Mouse (Mus musculus) left cerebral cortex, postnatal 4 days (tissue): Measurements from ENCODE around the gene Abcf3. TPM values are rescaled to one million over a fixed set of nuclear protein-coding genes. Genes with fewer than 3 reads are reported as not detected.

Experiments
- DNase-seq: peaks from one replicate; pipeline ENCODE4 v3.0.0-alpha.2; 2022
- intact Hi-C: fragments of 180-260 bp; cut with DNase I; formaldehyde crosslinking; loops from one replicate; pipeline ENCODE4 v1.15.1; 2025
- total RNA-seq, 2 experiments: library from RNA; stranded (reverse); gene quantifications; 2 replicates each; pipeline ENCODE4 v1.2.3; 2021

Abcf3 gene
- total RNA-seq, 2 experiments from 2014 or later = 74.7 to 94.0 TPM

- intact Hi-C loops = loop anchor here (10.0 kb wide), 1 partner anchor 107 kb away; no protein-coding TSS in a partner anchor
- DNase-seq = no peak
Observed at GRCm38 (mm10) chr16:20537601-20538320, 10.6 kb upstream of the Abcf3 start.

DNA sequence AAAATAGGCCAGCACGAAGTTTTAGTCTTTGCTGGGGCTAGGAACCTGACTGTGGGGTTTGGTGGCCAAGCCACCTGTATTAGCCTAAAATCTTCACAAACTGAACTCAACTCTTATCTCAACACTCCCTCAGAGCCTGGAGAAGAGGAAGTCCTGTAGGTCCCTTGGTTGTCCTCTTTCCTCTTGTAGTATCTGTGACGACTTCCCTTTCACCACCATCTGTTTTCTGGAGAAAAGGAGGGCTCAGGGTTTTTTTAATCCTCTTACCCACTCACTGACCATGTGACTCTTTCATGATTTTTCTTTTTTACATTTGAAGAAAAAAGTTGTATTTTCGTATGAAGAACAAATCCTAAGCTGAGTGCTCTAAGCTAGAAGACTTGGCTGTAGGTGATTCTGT, 8.7 kb upstream of the Abcf3 start:
- intact Hi-C loops = loop anchor here (10.0 kb wide), 1 partner anchor 105 kb away; no protein-coding TSS in a partner anchor
- DNase-seq = no peak

GRCm38 (mm10) chr16:20540438-20540837, 7.9 kb upstream of the Abcf3 start:
- intact Hi-C loops = no loop called here
- no peak for DNase-seq

DNA sequence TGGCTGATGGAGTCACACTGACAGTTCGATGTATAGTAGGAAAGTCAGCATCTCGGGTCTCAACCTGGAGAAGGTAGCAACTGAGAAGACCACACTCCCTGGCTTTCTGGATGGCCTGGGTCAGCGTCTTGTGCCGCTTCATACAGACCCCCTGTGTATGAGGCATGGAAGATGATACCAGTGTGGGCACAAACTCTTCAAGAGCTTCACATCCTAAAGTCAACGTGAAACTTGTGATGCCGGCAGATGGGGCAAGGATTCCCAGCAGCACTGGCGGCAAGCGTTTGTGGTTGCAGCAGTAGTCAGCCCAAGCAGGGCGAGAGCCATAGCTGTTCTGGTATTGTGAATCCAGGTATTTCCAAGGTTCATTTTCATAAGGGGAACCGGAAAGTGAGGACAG, 2.7 kb upstream of the Abcf3 start:
- no peak for DNase-seq
- intact Hi-C loops = no loop called here

DNA sequence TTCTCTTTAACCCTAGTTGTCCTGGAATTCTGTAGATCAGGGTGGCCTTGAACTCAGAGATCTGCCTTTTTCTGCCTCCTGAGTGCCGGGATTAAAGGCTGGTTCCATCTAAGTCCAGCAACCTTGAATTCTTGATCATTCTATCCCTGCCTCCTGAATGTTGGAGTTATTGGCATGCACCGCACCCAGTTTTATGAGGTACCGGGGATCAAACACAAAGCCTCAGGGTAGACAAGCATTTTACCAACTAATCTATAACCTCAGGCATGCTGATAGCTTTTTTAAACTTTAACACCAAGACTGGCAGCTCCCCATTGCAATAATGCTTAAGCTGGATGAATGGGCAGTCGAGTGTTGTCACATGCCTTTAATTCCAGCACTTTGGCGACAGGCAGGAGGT, 954 bp upstream of the Abcf3 start:
- no peak for DNase-seq
- intact Hi-C loops = no loop called here

GRCm38 (mm10) chr16:20549161-20549560, 784 bp downstream of the Abcf3 start:
- intact Hi-C loops = no loop called here
- no peak for DNase-seq

- DNase-seq = no peak
- intact Hi-C loops = no loop called here
Observed at GRCm38 (mm10) chr16:20551691-20552090, 3.3 kb downstream of the Abcf3 start.

DNA sequence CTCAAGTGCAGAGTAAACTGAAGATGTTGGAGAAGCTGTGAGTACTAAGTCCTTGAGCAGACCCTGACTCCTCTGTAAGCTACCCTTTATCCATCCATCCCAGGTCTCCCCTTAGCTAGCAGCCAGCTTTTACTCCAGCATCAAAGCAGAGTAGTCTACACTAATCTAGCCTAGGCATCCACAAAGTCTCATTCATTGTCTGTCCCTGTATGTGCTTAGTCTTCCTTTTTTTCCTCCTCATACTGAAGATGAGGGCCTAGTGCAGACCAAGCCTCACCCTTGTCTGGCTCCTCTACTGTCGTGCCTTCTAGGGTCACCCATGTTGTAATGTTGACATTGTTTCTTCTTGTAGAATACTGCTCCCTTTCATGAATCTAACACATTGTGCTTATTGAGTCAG, 4.2 kb downstream of the Abcf3 start:
- intact Hi-C loops = no loop called here
- DNase-seq = no peak

DNA sequence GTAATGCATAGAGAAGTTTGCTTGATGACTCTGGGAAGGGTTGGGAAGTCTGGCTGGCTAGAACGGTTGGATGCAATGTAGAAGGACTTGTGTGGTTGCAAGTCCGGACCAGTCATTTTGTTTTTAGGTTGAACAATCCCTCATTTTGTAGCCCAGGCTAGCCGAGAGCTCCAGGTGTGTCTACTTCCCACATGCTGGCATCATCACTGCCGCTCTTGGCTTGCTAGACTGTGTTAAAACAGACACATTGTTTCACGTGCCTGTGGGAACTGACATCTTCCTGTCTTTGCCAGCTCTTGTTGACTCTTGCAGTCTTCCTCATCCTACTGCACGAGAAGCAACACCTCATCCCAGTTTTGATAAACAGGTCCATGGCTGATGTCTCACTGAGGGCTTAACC, 6.6 kb downstream of the Abcf3 start:
- intact Hi-C loops = no loop called here
- DNase-seq = no peak

DNA sequence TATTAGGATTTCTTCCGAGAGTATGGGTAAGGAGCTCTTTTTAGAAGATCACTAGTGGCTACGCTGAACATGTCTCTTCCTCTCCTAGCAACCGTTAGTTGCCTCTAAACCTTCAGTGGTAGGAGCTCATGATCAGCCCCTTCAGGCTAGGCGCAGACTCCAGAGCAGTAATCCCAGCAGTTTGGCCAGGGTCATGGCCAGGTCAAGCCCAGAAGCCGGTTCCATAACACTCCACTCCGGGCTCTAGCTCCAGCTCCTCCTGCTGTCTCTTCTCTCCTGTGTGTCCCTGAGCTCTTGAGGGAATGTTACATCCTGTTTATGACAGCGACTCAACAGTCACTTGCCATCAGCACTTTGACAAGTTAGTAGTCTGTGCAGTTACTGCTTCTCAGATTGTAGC, 9.0 kb downstream of the Abcf3 start:
- no peak for DNase-seq
- intact Hi-C loops = no loop called here

DNA sequence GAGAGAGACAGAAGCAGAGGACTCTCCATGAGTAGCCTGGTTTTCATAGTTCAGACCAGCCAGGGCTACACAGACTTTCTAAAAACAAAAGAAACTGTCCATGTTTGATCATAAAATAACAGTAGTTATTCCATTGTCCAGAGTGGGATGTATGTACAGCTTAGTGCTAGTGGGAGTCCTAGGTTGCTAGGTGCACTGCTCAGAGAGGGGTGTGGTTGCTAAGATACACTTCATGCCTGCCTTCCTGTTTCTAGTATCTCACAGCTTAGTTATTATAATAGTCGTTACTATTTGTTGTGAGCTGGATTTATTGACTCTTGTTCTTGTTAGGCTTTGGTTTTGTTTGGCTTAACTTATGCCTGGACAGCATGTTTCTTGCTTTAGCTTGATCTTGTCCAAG, 16.7 kb downstream of the Abcf3 start:
- intact Hi-C loops = no loop called here
- DNase-seq = no peak

DNA sequence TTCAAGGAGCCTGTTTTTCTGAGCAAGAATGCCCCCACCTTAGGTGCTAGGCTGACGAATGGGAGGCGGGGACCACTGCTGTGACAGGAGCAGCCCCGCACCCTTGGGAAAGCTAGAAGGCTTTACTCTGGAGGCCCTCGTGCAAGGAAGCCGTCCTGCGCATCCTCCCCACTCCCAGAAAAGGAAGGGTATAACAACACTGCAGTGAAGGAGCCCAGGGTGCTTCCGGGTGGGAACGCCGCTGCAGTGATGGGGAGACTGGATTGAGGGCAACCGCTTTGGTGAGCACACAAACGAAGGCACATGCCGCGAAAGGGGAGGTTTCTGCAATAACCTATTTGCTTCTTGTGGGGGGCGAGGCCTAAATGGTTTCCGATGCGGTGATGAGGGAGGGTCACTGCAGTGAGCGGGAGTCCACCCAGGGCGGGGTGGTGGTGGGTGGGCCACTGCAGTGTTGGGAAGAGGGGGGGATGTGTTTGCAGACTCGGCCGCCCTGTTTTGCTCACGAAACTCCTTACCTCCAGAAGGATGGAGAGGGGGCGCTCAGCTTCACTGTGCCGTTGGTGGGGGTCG, 41.1 kb downstream of the Abcf3 start, which contains the start of gene Vwa5b2:
Gene Vwa5b2, plus strand, starts transcription at position 106 of the 573 bp plus-strand sequence.
- intact Hi-C loops = no loop called here
- DNase-seq = no peak

GRCm38 (mm10) chr16:20589939-20590679, 41.7 kb downstream of the Abcf3 start:
- intact Hi-C loops = no loop called here
- DNase-seq = peak; percentile 66

- intact Hi-C loops = no loop called here
- DNase-seq = no peak
Observed at GRCm38 (mm10) chr16:20590680-20591038, 42.3 kb downstream of the Abcf3 start.

DNA sequence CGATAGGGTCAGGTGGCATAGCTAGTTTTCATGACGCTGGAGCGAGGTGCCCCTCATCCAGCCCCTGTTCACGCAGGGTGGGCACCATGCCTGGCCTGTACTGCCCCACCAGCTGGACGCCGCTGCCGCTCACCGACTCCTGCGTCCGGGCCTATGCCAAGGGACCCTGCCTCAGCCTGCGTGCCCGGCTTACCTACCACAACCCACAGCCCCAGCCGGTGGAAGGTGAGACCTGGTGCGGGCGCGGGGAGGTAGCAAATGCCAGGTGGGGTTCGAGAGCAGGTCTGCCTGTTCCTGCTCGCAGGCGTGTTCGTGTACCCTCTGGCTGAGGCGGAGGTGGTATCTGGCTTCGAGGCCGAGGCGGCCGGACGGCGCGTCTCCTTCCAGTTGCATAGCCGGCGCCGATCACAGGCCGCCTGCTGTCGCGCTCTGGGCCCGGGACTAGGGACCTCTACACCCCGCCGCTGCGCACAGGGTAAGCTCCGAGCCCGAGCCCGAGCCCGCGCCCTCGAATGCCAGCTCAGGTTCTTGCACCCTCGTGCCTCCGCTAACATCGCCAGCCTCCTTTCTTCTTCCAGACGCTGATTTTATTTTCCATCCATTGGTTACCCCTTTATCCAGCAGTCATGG, 42.8 kb downstream of the Abcf3 start:
- DNase-seq = peak; percentile 13
- intact Hi-C loops = no loop called here

DNA sequence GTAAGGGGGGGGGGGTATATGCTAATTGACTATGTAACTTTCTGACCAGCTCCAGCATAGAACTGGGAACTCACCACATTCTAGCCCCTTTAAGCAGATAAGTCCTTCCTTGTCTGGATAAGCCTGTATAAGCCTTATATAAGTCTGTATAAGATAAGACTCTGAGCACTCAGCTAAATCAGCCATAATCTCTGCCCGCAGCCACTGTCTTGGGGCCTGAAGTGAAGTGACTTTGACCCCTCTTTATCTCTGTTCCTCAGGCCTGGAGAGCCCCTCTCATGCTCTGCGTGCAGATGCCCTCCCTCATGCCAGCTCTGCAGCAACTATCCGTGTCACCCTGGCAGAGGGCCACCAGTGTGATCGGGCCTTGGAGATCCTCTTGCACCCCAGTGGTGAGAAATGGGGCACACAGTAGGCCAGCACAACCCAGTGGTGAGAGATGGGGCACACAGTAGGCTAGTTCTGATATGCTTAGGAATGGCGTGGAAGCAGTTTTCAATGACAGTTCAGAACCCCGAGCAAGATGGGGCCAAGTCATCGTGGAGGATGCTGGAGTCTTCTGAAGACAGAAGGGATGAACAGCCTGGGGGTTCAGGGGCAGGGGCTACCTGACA, 46.8 kb downstream of the Abcf3 start:
- no peak for DNase-seq
- intact Hi-C loops = no loop called here

DNA sequence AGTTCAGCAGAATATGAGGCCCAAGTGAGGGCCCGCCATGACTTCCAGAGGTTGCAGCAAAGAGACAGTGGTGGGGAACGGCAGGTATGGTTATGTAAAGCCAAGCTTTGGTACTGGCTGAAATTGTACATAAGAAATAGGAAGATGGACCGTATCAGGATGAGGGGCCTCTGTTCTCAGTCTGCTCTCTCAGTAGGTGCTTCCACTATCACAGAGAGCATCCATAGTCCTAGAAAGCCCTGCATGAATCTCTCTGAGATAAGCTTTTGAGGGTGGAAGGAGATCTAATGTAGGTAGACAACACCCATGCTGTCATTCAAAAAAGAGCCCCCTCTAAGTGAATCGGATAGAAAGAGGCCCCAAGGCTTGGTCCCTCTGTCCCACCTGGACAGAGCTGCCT, 47.4 kb downstream of the Abcf3 start:
- intact Hi-C loops = no loop called here
- no peak for DNase-seq

DNA sequence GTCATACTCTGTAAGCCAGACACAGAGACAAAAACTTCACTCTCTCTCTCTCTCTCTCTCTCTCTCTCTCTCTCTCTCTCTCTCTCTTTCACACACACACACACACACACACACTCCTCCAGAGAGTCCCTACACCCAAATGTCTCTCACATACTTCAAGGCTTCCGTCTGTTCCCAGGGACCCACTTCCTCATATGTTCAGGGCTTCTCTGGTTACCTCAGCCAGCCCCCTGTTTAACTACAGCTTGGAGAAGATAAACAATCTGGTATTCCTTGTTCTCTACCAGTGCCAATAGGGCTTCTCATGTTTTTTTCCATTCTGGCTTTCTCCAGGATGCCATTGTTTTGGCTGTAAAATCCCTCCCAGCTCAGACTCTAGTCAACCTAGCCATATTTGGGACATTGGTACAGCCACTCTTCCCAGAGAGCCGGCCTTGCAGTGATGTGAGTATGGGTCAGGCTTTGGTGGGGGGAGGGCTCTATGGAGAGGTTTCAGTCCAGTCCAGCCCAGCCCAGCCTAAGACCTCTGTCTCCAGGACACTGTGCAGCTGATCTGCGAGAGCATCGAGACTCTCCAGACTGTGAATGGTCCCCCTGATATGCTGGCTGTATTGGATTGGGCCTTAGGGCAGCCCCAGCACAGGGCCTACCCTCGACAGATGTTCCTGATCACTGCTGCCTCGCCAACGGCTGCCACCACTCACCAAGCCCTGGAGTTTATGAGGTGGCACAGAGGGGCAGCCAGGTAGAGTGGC, 48.5 kb downstream of the Abcf3 start:
- intact Hi-C loops = no loop called here
- DNase-seq = no peak

- peak; percentile 48 for DNase-seq
- intact Hi-C loops = no loop called here
Observed at GRCm38 (mm10) chr16:20600511-20600910, 52.1 kb downstream of the Abcf3 start.

DNA sequence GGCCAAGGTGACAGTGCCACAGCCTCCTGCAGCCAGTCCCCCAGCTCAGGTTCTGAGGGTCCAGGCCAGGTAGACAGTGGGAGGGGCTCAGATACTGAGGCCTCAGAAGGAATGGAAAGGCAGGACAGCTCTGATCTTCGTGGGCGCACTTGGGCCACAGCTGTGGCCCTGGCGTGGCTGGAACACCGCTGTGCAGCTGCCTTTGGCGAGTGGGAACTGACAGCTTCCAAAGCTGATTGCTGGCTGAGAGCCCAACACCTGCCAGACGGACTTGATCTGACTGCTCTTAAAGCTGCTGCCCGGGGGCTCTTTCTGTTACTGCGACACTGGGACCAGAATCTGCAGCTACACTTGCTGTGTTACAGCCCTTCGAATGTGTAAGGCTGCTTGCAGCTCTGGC, 56.3 kb downstream of the Abcf3 start:
- peak; percentile 42 for DNase-seq
- intact Hi-C loops = no loop called here
